Mouse (Mus musculus) kidney, embryonic 15.5 days (tissue): Measurements from ENCODE around the gene Mroh2a. TPM values are rescaled to one million over a fixed set of nuclear protein-coding genes. Genes with fewer than 3 reads are reported as not detected.

Experiments
- ATAC-seq: fragments of 200-750 bp; cut with Nextera tagmentation; replicated peaks from 2 replicates; pipeline ENCODE4 v1.8.0; 2017; ENCODE audit warnings: moderate TSS enrichment; ENCODE audit not compliant: low FRiP score
- H3K27ac ChIP-seq: fragments of 300-500 bp; sonication (generic); 2 replicates; pipeline ENCODE4 v1.5.1; 2015; ENCODE audit warnings: mild to moderate bottlenecking, inconsistent platforms
- H3K27me3 ChIP-seq: fragments of 300-500 bp; sonication (generic); 2 replicates; pipeline ENCODE4 v1.6.1; 2015; ENCODE audit warnings: inconsistent platforms
- H3K36me3 ChIP-seq: fragments of 300-500 bp; sonication (generic); 2 replicates; pipeline ENCODE4 v1.6.1; 2015; ENCODE audit warnings: inconsistent platforms
- H3K4me1 ChIP-seq: fragments of 300-500 bp; sonication (generic); 2 replicates; pipeline ENCODE4 v1.6.1; 2015; ENCODE audit warnings: inconsistent platforms
- H3K4me2 ChIP-seq: fragments of 300-500 bp; sonication (generic); 2 replicates; pipeline ENCODE4 v1.6.1; 2015; ENCODE audit warnings: moderate library complexity, mild to moderate bottlenecking, inconsistent platforms
- H3K4me3 ChIP-seq: fragments of 300-500 bp; sonication (generic); replicated peaks from 2 replicates; pipeline ENCODE4 v1.5.1; 2015; ENCODE audit warnings: mild to moderate bottlenecking, inconsistent platforms
- H3K9ac ChIP-seq: fragments of 300-500 bp; sonication (generic); 2 replicates; pipeline ENCODE4 v1.6.1; 2015; ENCODE audit warnings: mild to moderate bottlenecking, inconsistent platforms
- H3K9me3 ChIP-seq: fragments of 300-500 bp; sonication (generic); replicated peaks from 2 replicates; pipeline ENCODE4 v1.6.1; 2016; ENCODE audit warnings: inconsistent platforms
- WGBS: fragments of 180-500 bp; shearing (Covaris S2); methylation state at CpG from one replicate; pipeline ENCODE4 v1.1.7; 2015; ENCODE audit warnings: mixed read lengths; 5-methylcytosine and 5-hydroxymethylcytosine counted together
- polyA plus RNA-seq: library from polyadenylated mRNA; unstranded; fragments of >200 nt; fragmentation: Nextera tagmentation; extraction: Ambion mirVana; gene quantifications from 2 replicates; pipeline ENCODE4 v1.2.1, GENCODE M21; 2015

Mroh2a gene
- polyA plus RNA-seq, 1 experiment from 2014 or later: 1.3 TPM

DNA sequence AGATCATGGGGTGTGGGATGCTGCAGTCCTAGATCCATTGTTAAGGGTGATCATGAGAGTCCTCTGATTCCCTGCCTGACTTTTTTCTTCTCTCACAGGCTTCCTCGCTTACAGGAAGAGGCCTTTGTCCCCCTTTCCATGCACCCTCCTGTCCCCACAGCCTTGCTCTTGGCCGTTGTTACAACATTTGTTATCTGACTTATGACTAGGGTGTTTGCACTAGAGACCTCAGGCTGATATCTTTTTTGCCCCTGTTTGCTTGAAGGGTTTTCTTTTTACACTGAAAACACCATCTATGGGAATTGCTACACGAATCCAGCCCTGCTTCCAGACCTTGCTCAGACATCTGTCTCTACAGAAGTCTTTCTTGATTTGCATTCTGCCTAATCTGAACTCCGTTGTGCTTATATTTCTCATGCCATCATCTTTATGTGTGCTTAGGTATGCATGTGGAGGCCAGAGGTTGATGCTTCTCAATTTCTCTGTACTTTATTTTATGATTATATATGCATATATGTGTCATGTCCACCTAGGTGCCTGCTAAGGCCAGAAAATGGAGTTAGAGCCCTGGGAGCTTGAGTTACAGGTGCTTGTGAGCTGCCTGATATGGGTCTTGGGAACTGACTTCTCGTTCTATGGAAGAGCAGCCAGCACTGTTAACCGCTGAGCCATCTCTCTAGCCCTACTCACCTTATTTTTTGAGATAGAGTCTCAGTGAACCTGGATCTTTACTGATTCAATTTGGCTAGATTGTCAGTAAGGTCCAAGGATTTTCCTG lies 78.4 kb downstream of the Mroh2a start:
- Histone ChIP-seq H3K4me2 (no peak overlapping the region), H3K4me1 (no peaks in the 10 kb centered on the region), H3K9me3 (peaks cover 85% of the 10 kb centered on the region), H3K4me3 (no peak overlapping the region), H3K27me3 (no peaks in the 10 kb centered on the region), H3K36me3 (no peaks in the 10 kb centered on the region), H3K9ac (no peak overlapping the region), H3K27ac (no peak overlapping the region)
- 48% methylated on average over 6 of the region's 6 CpGs for WGBS
- no peak for ATAC-seq

GRCm38 (mm10) chr1:88306543-88306942 lies 79.8 kb downstream of the Mroh2a start:
- H3K36me3 ChIP-seq: no peaks in the 10 kb centered on the region
- H3K9me3 ChIP-seq: peaks cover 76% of the 10 kb centered on the region
- H3K27ac ChIP-seq: no peak overlapping the region
- no peak for ATAC-seq
- no peaks in the 10 kb centered on the region for H3K27me3 ChIP-seq
- no peak overlapping the region for H3K9ac ChIP-seq
- H3K4me2 ChIP-seq: no peak overlapping the region
- H3K4me3 ChIP-seq: no peak overlapping the region
- no peaks in the 10 kb centered on the region for H3K4me1 ChIP-seq
- WGBS: 55% methylated on average over 1 of the region's 1 CpGs

DNA sequence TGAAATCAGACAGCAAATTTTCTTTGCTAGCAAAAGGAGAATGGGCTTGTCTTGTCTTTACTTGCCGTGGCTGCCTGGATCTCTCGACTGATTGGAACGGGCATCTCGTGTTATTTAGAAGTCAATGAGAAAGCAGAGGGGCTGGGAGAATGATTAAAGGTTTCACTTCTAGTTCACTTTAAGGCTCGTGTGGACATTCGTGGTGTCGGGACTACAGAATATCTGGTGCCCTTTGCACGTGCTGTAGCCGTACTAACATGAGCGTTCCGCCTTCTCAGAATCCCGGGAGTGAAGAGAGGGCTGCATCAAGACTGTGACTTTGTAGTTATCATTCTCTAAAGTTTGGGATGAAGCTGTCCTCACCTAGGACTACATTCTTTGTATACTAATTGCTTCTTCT lies 80.4 kb downstream of the Mroh2a start:
- no peaks in the 10 kb centered on the region for H3K4me1 ChIP-seq
- no peak overlapping the region for H3K4me3 ChIP-seq
- no peak overlapping the region for H3K4me2 ChIP-seq
- 66% methylated on average over 12 of the region's 12 CpGs for WGBS
- H3K27me3 ChIP-seq: no peaks in the 10 kb centered on the region
- H3K36me3 ChIP-seq: no peaks in the 10 kb centered on the region
- H3K9ac ChIP-seq: no peak overlapping the region
- H3K9me3 ChIP-seq: peaks cover 70% of the 10 kb centered on the region
- no peak overlapping the region for H3K27ac ChIP-seq
- ATAC-seq: no peak

GRCm38 (mm10) chr1:88309020-88309419 lies 82.2 kb downstream of the Mroh2a start:
- H3K9me3 ChIP-seq: peaks cover 56% of the 10 kb centered on the region
- no peak for ATAC-seq
- no peak overlapping the region for H3K4me2 ChIP-seq
- no peaks in the 10 kb centered on the region for H3K4me1 ChIP-seq
- H3K27ac ChIP-seq: no peak overlapping the region
- H3K36me3 ChIP-seq: no peaks in the 10 kb centered on the region
- WGBS: 50% methylated on average over 2 of the region's 2 CpGs
- H3K27me3 ChIP-seq: no peaks in the 10 kb centered on the region
- no peak overlapping the region for H3K9ac ChIP-seq
- no peak overlapping the region for H3K4me3 ChIP-seq

DNA sequence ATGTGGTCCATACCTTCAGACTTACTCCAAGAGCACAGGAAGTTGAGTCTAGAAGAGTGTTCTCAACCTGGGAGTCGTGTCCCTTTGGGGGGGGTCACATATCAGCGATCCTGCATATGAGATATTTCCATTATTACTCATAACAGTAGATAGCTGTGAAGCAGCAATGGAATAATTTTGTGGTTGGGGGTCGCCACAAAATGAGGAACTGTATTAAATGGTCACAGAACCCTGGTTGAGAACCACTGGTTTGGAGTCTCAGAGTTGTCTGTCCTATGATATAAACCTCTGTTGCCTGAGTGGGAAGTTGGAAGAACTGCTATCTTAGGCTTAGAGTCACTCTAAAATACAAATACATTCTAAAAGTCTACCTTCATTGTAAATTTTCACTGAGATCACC lies 83.1 kb downstream of the Mroh2a start:
- Histone ChIP-seq H3K27me3 (no peaks in the 10 kb centered on the region), H3K4me1 (no peaks in the 10 kb centered on the region), H3K4me3 (no peak overlapping the region), H3K36me3 (no peaks in the 10 kb centered on the region), H3K4me2 (no peak overlapping the region), H3K27ac (no peak overlapping the region), H3K9me3 (peaks cover 49% of the 10 kb centered on the region), H3K9ac (no peak overlapping the region)
- ATAC-seq: peak; percentile 24; the same call in 1 of the 2 replicates
- WGBS: 53% methylated on average over 3 of the region's 3 CpGs

GRCm38 (mm10) chr1:88310349-88310748 lies 83.6 kb downstream of the Mroh2a start:
- Histone ChIP-seq H3K27ac (no peak overlapping the region), H3K4me1 (no peaks in the 10 kb centered on the region), H3K4me2 (no peak overlapping the region), H3K9me3 (peaks cover 44% of the 10 kb centered on the region), H3K36me3 (no peaks in the 10 kb centered on the region), H3K4me3 (no peak overlapping the region), H3K27me3 (no peaks in the 10 kb centered on the region), H3K9ac (no peak overlapping the region)
- ATAC-seq: no peak
- 65% methylated on average over 3 of the region's 3 CpGs for WGBS

Other genes starting within 250 kb of the Mroh2a start
- gene Usp40, start 218.4 kb upstream of the Mroh2a start, polyA plus RNA-seq: 38.7 and 42.6 TPM in 2 replicates
- gene Ugt1a10, start 171.6 kb upstream of the Mroh2a start, polyA plus RNA-seq: 17.5 TPM in 2 replicates
- 4.6 and 4.7 TPM in 2 replicates for gene Ugt1a9, start 156.2 kb upstream of the Mroh2a start, polyA plus RNA-seq
- gene Ugt1a8, start 139.2 kb upstream of the Mroh2a start, polyA plus RNA-seq: not detected in 2 replicates
- gene Ugt1a7c, start 131.9 kb upstream of the Mroh2a start, polyA plus RNA-seq: 8.9 and 11.4 TPM in 2 replicates
- gene Ugt1a6b, start 123.7 kb upstream of the Mroh2a start, polyA plus RNA-seq: 0.16 and 0.22 TPM in 2 replicates
- 3.1 and 3.9 TPM in 2 replicates for gene Ugt1a6a, start 92.2 kb upstream of the Mroh2a start, polyA plus RNA-seq
- gene Ugt1a5, start 61.0 kb upstream of the Mroh2a start, polyA plus RNA-seq: not detected in 2 replicates
- gene Ugt1a2, start 26.4 kb upstream of the Mroh2a start, polyA plus RNA-seq: 27.5 and 28.9 TPM in 2 replicates
- 10.7 TPM in 2 replicates for gene Dnajb3, start 21.2 kb upstream of the Mroh2a start, polyA plus RNA-seq
- gene Ugt1a1, start 15.0 kb upstream of the Mroh2a start, polyA plus RNA-seq: 1.2 and 1.8 TPM in 2 replicates
- gene Hjurp, start 50.6 kb downstream of the Mroh2a start, polyA plus RNA-seq: 162 and 175 TPM in 2 replicates
- gene Trpm8, start 50.7 kb downstream of the Mroh2a start, polyA plus RNA-seq: not detected in 2 replicates
- 56.5 and 62.0 TPM in 2 replicates for gene Spp2, start 180.0 kb downstream of the Mroh2a start, polyA plus RNA-seq